In the genomic region with DNA sequence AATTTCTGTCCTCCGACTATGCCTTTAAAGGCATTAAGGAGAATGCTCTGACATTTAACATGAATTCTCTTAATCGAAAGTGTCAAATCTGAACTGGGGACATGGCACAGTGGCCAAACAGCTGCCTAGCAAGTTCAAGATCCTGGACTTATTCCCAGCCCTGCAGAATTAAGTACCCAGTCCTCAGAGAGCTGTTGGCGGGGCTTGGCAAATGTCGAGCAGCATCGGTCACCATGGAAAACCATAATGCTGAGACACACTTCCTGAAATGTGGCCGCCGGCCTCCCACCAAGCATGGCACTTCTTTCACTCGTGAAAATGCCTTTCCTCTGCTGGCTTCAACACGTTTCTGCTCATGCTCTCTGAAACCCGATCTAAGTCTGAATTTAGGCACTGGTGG, we compare ENCODE assay signal across 17 mouse cellular contexts. TPM values are rescaled to one million over a fixed set of nuclear protein-coding genes. Genes with fewer than 3 reads are reported as not detected.
A peak's percentile ranks its signal among the peaks of the same experiment; 100 is the strongest.
DNase-seq lines count a peak whose midpoint lies in the region; ATAC-seq and TF ChIP-seq lines count a peak whose summit lies in the region.
"Had no signal": no experiment of that assay in that cellular context is flagged by ENCODE, and none has a peak within 500 bp of the region (broad histone marks: within the 10 kb centered on the region; RNA-seq: fewer than 3 reads in every experiment).

No protein-coding gene starts in this region.

- DNase-seq in frontal cortex, postnatal 25 days (ENCODE audit: low spot score in 2 of 2), result no peak
- no peak for DNase-seq in layer of hippocampus, adult 2 months (ENCODE audit: low spot score in 2 of 2)
- no peak for DNase-seq in layer of hippocampus, adult 8-10 months (ENCODE audit: low spot score in 2 of 2)
- peak; percentile 40 for DNase-seq in limb, embryonic 14.5 days (ENCODE audit: low spot score)
- DNase-seq in lung, postnatal 14 days, result no peak
- DNase-seq: cerebellum, adult 18-20 months; kidney, postnatal 14 days; liver; right cerebral cortex, postnatal 25 days had no signal

- H3K4me2 ChIP-seq in limb, embryonic 14.5 days (replicated peaks; ENCODE audit: low read depth, low read length, severe bottlenecking), result peak overlapping the region; percentile 39
- H3K4me2 ChIP-seq: heart, embryonic 15.5 days; lung, embryonic 14.5 days; stomach, embryonic 15.5 days had no signal

- no peak for TF ChIP-seq POLR2A in cortical plate, adult 2 months (IDR thresholded peaks at IDR 0.05; ENCODE audit: extremely low read depth, insufficient read depth, low read length)
- no peak for TF ChIP-seq POLR2A in limb, embryonic 14.5 days (IDR thresholded peaks at IDR 0.05; ENCODE audit: borderline replicate concordance, extremely low read depth, insufficient read depth, insufficient read length)

- peak; percentile 41 for ATAC-seq in frontal cortex, adult (ENCODE audit: low TSS enrichment)
- 0 out of 2 replicates have a peak, but pooled peaks have one; percentile 24 for ATAC-seq in limb, embryonic 14.5 days (ENCODE audit: low FRiP score, low read depth)
- no peak for ATAC-seq in erythroblast, adult 5-6 weeks (replicated peaks; ENCODE audit: low FRiP score, poor library complexity, severe bottlenecking)

- no peak overlapping the region for H3K27ac ChIP-seq in layer of hippocampus, adult 2 months
- no peak overlapping the region for H3K27ac ChIP-seq in cortical plate, adult 2 months (ENCODE audit: insufficient read depth, low read length)
- no peak overlapping the region for H3K27ac ChIP-seq in limb, embryonic 14.5 days (replicated peaks; ENCODE audit: low read depth, low read length)
- H3K27ac ChIP-seq: heart, embryonic 15.5 days; stomach, embryonic 15.5 days had no signal

- WGBS in limb, embryonic 14.5 days, result 43% methylated on average over 10 of the region's 10 CpGs

- H3K4me3 ChIP-seq in layer of hippocampus, adult 2 months, result peak overlapping the region; percentile 37
- 0 out of 2 replicates have a peak overlapping the region, but pooled peaks have one; percentile 3 for H3K4me3 ChIP-seq in cortical plate, adult 2 months (ENCODE audit: insufficient read depth, low read length)
- H3K4me3 ChIP-seq in limb, embryonic 14.5 days (replicated peaks; ENCODE audit: low read length), result peak overlapping the region; percentile 11
- H3K4me3 ChIP-seq: heart, embryonic 15.5 days; megakaryocyte, embryonic 14.5 days; stomach, embryonic 15.5 days had no signal

- TF ChIP-seq CTCF in layer of hippocampus, adult 2 months (conservative IDR thresholded peaks at IDR 0.05), result no peak
- no peak for TF ChIP-seq CTCF in cortical plate, adult 2 months (IDR thresholded peaks at IDR 0.05; ENCODE audit: extremely low read depth, insufficient read depth, low read length)

- no peaks in the 10 kb centered on the region for H3K27me3 ChIP-seq in limb, embryonic 14.5 days (ENCODE audit: control insufficient read depth, insufficient read depth, low read length)
- H3K27me3 ChIP-seq: heart, embryonic 15.5 days; megakaryocyte, embryonic 14.5 days; stomach, embryonic 15.5 days had no signal

- H3K9ac ChIP-seq in limb, embryonic 14.5 days (ENCODE audit: low read depth, low read length, severe bottlenecking), result 0 out of 2 replicates have a peak overlapping the region, but pooled peaks have one; percentile 2
- H3K9ac ChIP-seq: heart, embryonic 15.5 days; lung, embryonic 14.5 days; stomach, embryonic 15.5 days had no signal

- H3K4me1 ChIP-seq in cortical plate, adult 2 months (ENCODE audit: control insufficient read depth, insufficient read depth, low read length), result no peaks in the 10 kb centered on the region
- peaks cover 19% of the 10 kb centered on the region for H3K4me1 ChIP-seq in limb, embryonic 14.5 days (ENCODE audit: control insufficient read depth, insufficient read depth, low read length)
- H3K4me1 ChIP-seq: megakaryocyte, embryonic 14.5 days had no signal

- H3K9me3 ChIP-seq in limb, embryonic 14.5 days (ENCODE audit: control insufficient read depth, low read length), result no peaks in the 10 kb centered on the region
- H3K9me3 ChIP-seq: G1E; heart, embryonic 15.5 days; megakaryocyte, embryonic 14.5 days; stomach, embryonic 15.5 days had no signal

- H3K36me3 ChIP-seq in limb, embryonic 14.5 days (ENCODE audit: control insufficient read depth, insufficient read depth, low read length), result no peaks in the 10 kb centered on the region
- H3K36me3 ChIP-seq: G1E; heart, embryonic 15.5 days; stomach, embryonic 15.5 days had no signal

RNA-seq across cellular contexts. Expression of gene Mreg, which starts 24.6 kb away (rescaled TPM):
- 1 to 10 TPM; 3.1 to 3.6 TPM for total RNA-seq in layer of hippocampus, adult 2 months (2021)
- 1 to 10 TPM; 4.2 to 7.6 (median 5.8) TPM for total RNA-seq in layer of hippocampus, adult 8-10 months (2022)
- 3.2 and 3.8 TPM in 2 replicates for polyA plus RNA-seq in cortical plate, adult 2 months (2012; rRNA removed)
- 1.1 and 1.5 TPM in 2 replicates for polyA plus RNA-seq in limb, embryonic 14.5 days (2012; rRNA removed)
- 3.4 and 4.6 TPM in 2 replicates for polyA plus RNA-seq in limb, embryonic 14.5 days (2014; fragmentation: Nextera tagmentation; extraction: Ambion mirVana)
- 0.63 TPM in 1 of 2 replicates, not detected in the other for total RNA-seq in erythroblast, adult 5-6 weeks (2015; ENCODE audit: low replicate concordance)
- 1.1 TPM in 1 of 2 replicates, not detected in the other for total RNA-seq in erythroblast, adult 5-6 weeks (2017; ENCODE audit: low replicate concordance)
- polyA plus RNA-seq: G1E had no signal
